Mouse (Mus musculus): ENCODE data around the gene Eif4ebp2. TPM values are rescaled to one million over a fixed set of nuclear protein-coding genes. Genes with fewer than 3 reads are reported as not detected.

Gene Eif4ebp2
- polyA plus RNA-seq (2012; rRNA removed), result 71.2 and 131 TPM in 2 replicates

- no peaks in the 10 kb centered on the region for H3K27me3 ChIP-seq (ENCODE audit: control insufficient read depth, insufficient read depth, low read length)
- H3K4me3 ChIP-seq (ENCODE audit: low read depth, low read length), result peak within 1 kb of the TSS; percentile 98
- peaks cover 8% of the 10 kb centered on the region; the same call in 1 of the 2 replicates for H3K36me3 ChIP-seq (ENCODE audit: control insufficient read depth, insufficient read depth, low read length)
- H3K27ac ChIP-seq (ENCODE audit: insufficient read depth, low read depth, low read length), result peak within 1 kb of the TSS; percentile 80
- H3K4me1 ChIP-seq (ENCODE audit: control insufficient read depth, insufficient read depth, insufficient read length, low read length), result peaks cover 17% of the 10 kb centered on the region
- under 1% methylated on average over 35 of the region's 36 CpGs for WGBS
- TF ChIP-seq CTCF (IDR thresholded peaks at IDR 0.05; ENCODE audit: extremely low read depth, insufficient read length, insufficient replicate concordance, low read depth, low read length), result no peak
- peak; percentile 93 for TF ChIP-seq POLR2A (IDR thresholded peaks at IDR 0.05; ENCODE audit: low read depth, low read length)
Observed at GRCm38 (mm10) chr10:61452645-61453044, at the start of gene Eif4ebp2. Eif4ebp2 (minus strand) TSS chr10:61452661.

GRCm38 (mm10) chr10:61500756-61501155 is 48.3 kb upstream of the Eif4ebp2 start:
- no peaks in the 10 kb centered on the region for H3K27me3 ChIP-seq (ENCODE audit: control insufficient read depth, insufficient read depth, low read length)
- H3K36me3 ChIP-seq (ENCODE audit: control insufficient read depth, insufficient read depth, low read length), result no peaks in the 10 kb centered on the region
- H3K27ac ChIP-seq (ENCODE audit: insufficient read depth, low read depth, low read length), result no peak overlapping the region
- TF ChIP-seq POLR2A (IDR thresholded peaks at IDR 0.05; ENCODE audit: low read depth, low read length) (no peak), CTCF (IDR thresholded peaks at IDR 0.05; ENCODE audit: extremely low read depth, insufficient read length, insufficient replicate concordance, low read depth, low read length) (no peak)
- peaks cover 1% of the 10 kb centered on the region; the same call in 1 of the 2 replicates for H3K4me1 ChIP-seq (ENCODE audit: control insufficient read depth, insufficient read depth, insufficient read length, low read length)
- WGBS, result 83% methylated on average over 7 of the region's 7 CpGs
- H3K4me3 ChIP-seq (ENCODE audit: low read depth, low read length), result no peak overlapping the region

- TF ChIP-seq CTCF (IDR thresholded peaks at IDR 0.05; ENCODE audit: extremely low read depth, insufficient read length, insufficient replicate concordance, low read depth, low read length) (no peak), POLR2A (IDR thresholded peaks at IDR 0.05; ENCODE audit: low read depth, low read length) (no peak)
- Histone ChIP-seq H3K4me3 (ENCODE audit: low read depth, low read length) (no peak overlapping the region), H3K36me3 (ENCODE audit: control insufficient read depth, insufficient read depth, low read length) (no peaks in the 10 kb centered on the region), H3K27ac (ENCODE audit: insufficient read depth, low read depth, low read length) (no peak overlapping the region), H3K4me1 (ENCODE audit: control insufficient read depth, insufficient read depth, insufficient read length, low read length) (peaks cover 1% of the 10 kb centered on the region; the same call in 1 of the 2 replicates), H3K27me3 (ENCODE audit: control insufficient read depth, insufficient read depth, low read length) (no peaks in the 10 kb centered on the region)
- WGBS, result 85% methylated on average over 20 of the region's 20 CpGs
Observed at GRCm38 (mm10) chr10:61499505-61500466, 47.3 kb upstream of the Eif4ebp2 start.

- Histone ChIP-seq H3K27me3 (ENCODE audit: control insufficient read depth, insufficient read depth, low read length) (no peaks in the 10 kb centered on the region), H3K36me3 (ENCODE audit: control insufficient read depth, insufficient read depth, low read length) (no peaks in the 10 kb centered on the region), H3K4me3 (ENCODE audit: low read depth, low read length) (no peak overlapping the region), H3K27ac (ENCODE audit: insufficient read depth, low read depth, low read length) (no peak overlapping the region), H3K4me1 (ENCODE audit: control insufficient read depth, insufficient read depth, insufficient read length, low read length) (peaks cover 1% of the 10 kb centered on the region; the same call in 1 of the 2 replicates)
- 78% methylated on average over 9 of the region's 9 CpGs for WGBS
- no peak for TF ChIP-seq CTCF (IDR thresholded peaks at IDR 0.05; ENCODE audit: extremely low read depth, insufficient read length, insufficient replicate concordance, low read depth, low read length)
- no peak for TF ChIP-seq POLR2A (IDR thresholded peaks at IDR 0.05; ENCODE audit: low read depth, low read length)
Observed at GRCm38 (mm10) chr10:61496231-61496630, 43.8 kb upstream of the Eif4ebp2 start.

GRCm38 (mm10) chr10:61495461-61495860 is 43.0 kb upstream of the Eif4ebp2 start:
- TF ChIP-seq POLR2A (IDR thresholded peaks at IDR 0.05; ENCODE audit: low read depth, low read length) (no peak), CTCF (IDR thresholded peaks at IDR 0.05; ENCODE audit: extremely low read depth, insufficient read length, insufficient replicate concordance, low read depth, low read length) (no peak)
- H3K4me1 ChIP-seq (ENCODE audit: control insufficient read depth, insufficient read depth, insufficient read length, low read length), result peaks cover 1% of the 10 kb centered on the region; the same call in 1 of the 2 replicates
- H3K27me3 ChIP-seq (ENCODE audit: control insufficient read depth, insufficient read depth, low read length), result no peaks in the 10 kb centered on the region
- WGBS, result 80% methylated on average over 4 of the region's 4 CpGs
- H3K36me3 ChIP-seq (ENCODE audit: control insufficient read depth, insufficient read depth, low read length), result no peaks in the 10 kb centered on the region
- no peak overlapping the region for H3K4me3 ChIP-seq (ENCODE audit: low read depth, low read length)
- H3K27ac ChIP-seq (ENCODE audit: insufficient read depth, low read depth, low read length), result no peak overlapping the region

GRCm38 (mm10) chr10:61492040-61492439 is 39.6 kb upstream of the Eif4ebp2 start:
- TF ChIP-seq CTCF (IDR thresholded peaks at IDR 0.05; ENCODE audit: extremely low read depth, insufficient read length, insufficient replicate concordance, low read depth, low read length) (peak; percentile 83), POLR2A (IDR thresholded peaks at IDR 0.05; ENCODE audit: low read depth, low read length) (no peak)
- Histone ChIP-seq H3K4me1 (ENCODE audit: control insufficient read depth, insufficient read depth, insufficient read length, low read length) (peaks cover 1% of the 10 kb centered on the region; the same call in 1 of the 2 replicates), H3K4me3 (ENCODE audit: low read depth, low read length) (no peak overlapping the region), H3K36me3 (ENCODE audit: control insufficient read depth, insufficient read depth, low read length) (no peaks in the 10 kb centered on the region), H3K27me3 (ENCODE audit: control insufficient read depth, insufficient read depth, low read length) (no peaks in the 10 kb centered on the region), H3K27ac (ENCODE audit: insufficient read depth, low read depth, low read length) (no peak overlapping the region)
- 7% methylated on average over 11 of the region's 11 CpGs for WGBS

GRCm38 (mm10) chr10:61491573-61491972 is 39.1 kb upstream of the Eif4ebp2 start:
- no peak overlapping the region for H3K27ac ChIP-seq (ENCODE audit: insufficient read depth, low read depth, low read length)
- no peak overlapping the region for H3K4me3 ChIP-seq (ENCODE audit: low read depth, low read length)
- 17% methylated on average over 8 of the region's 8 CpGs for WGBS
- TF ChIP-seq CTCF (IDR thresholded peaks at IDR 0.05; ENCODE audit: extremely low read depth, insufficient read length, insufficient replicate concordance, low read depth, low read length) (no peak), POLR2A (IDR thresholded peaks at IDR 0.05; ENCODE audit: low read depth, low read length) (no peak)
- peaks cover 1% of the 10 kb centered on the region; the same call in 1 of the 2 replicates for H3K4me1 ChIP-seq (ENCODE audit: control insufficient read depth, insufficient read depth, insufficient read length, low read length)
- no peaks in the 10 kb centered on the region for H3K27me3 ChIP-seq (ENCODE audit: control insufficient read depth, insufficient read depth, low read length)
- H3K36me3 ChIP-seq (ENCODE audit: control insufficient read depth, insufficient read depth, low read length), result no peaks in the 10 kb centered on the region
